Mouse (Mus musculus): ENCODE measurements around the gene Prkn. TPM values are rescaled to one million over a fixed set of nuclear protein-coding genes. Genes with fewer than 3 reads are reported as not detected.

Gene Prkn
- polyA plus RNA-seq, 1 experiment from 2014 or later: 0.14 TPM

- no peak for DNase-seq (ENCODE audit: low spot score)
Observed at GRCm38 (mm10) chr17:12037574-12037973, 1197.4 kb downstream of the Prkn start.

GRCm38 (mm10) chr17:12038499-12038898 is 1198.3 kb downstream of the Prkn start:
- Histone ChIP-seq H3K4me2 (peak overlapping the region; percentile 62), H3K9me3 (ENCODE audit: control insufficient read depth, low read length) (no peaks in the 10 kb centered on the region), H3K9ac (ENCODE audit: low read depth, low read length) (peak overlapping the region; percentile 63), H3K4me3 (ENCODE audit: low read depth, low read length) (no peak overlapping the region), H3K27me3 (replicated peaks; ENCODE audit: control insufficient read depth, insufficient read depth, low read length) (0 out of 2 replicates have a peak, but pooled peaks cover 3% of the 10 kb centered on the region), H3K27ac (ENCODE audit: low read depth, low read length) (peak overlapping the region; percentile 90), H3K4me1 (replicated peaks; ENCODE audit: control insufficient read depth, insufficient read depth, low read length) (peaks cover 27% of the 10 kb centered on the region), H3K36me3 (ENCODE audit: control insufficient read depth, insufficient read depth, low read length) (no peaks in the 10 kb centered on the region)
- 22% methylated on average over 6 of the region's 6 CpGs for WGBS
- DNase-seq (ENCODE audit: low spot score): no peak
- ATAC-seq (replicated peaks; ENCODE audit: low FRiP score): peak; percentile 70

More at GRCm38 (mm10) chr17:12037574-12037973, 1197.4 kb downstream of the Prkn start:
- H3K27me3 ChIP-seq (replicated peaks; ENCODE audit: control insufficient read depth, insufficient read depth, low read length): 0 out of 2 replicates have a peak, but pooled peaks cover 3% of the 10 kb centered on the region
- H3K4me2 ChIP-seq: peak overlapping the region; percentile 62
- H3K36me3 ChIP-seq (ENCODE audit: control insufficient read depth, insufficient read depth, low read length): no peaks in the 10 kb centered on the region
- 80% methylated on average over 2 of the region's 2 CpGs for WGBS
- no peak overlapping the region for H3K9ac ChIP-seq (ENCODE audit: low read depth, low read length)
- H3K9me3 ChIP-seq (ENCODE audit: control insufficient read depth, low read length): no peaks in the 10 kb centered on the region
- peaks cover 26% of the 10 kb centered on the region for H3K4me1 ChIP-seq (replicated peaks; ENCODE audit: control insufficient read depth, insufficient read depth, low read length)
- no peak overlapping the region for H3K4me3 ChIP-seq (ENCODE audit: low read depth, low read length)
- peak overlapping the region; percentile 90 for H3K27ac ChIP-seq (ENCODE audit: low read depth, low read length)
- ATAC-seq (replicated peaks; ENCODE audit: low FRiP score): peak; percentile 73

GRCm38 (mm10) chr17:12039188-12039587 is 1199.0 kb downstream of the Prkn start:
- ATAC-seq (replicated peaks; ENCODE audit: low FRiP score): peak; percentile 18; the same call in 1 of the 2 replicates
- H3K4me2 ChIP-seq: peak overlapping the region; percentile 62
- H3K27me3 ChIP-seq (replicated peaks; ENCODE audit: control insufficient read depth, insufficient read depth, low read length): 0 out of 2 replicates have a peak, but pooled peaks cover 3% of the 10 kb centered on the region
- no peaks in the 10 kb centered on the region for H3K9me3 ChIP-seq (ENCODE audit: control insufficient read depth, low read length)
- H3K4me1 ChIP-seq (replicated peaks; ENCODE audit: control insufficient read depth, insufficient read depth, low read length): peaks cover 27% of the 10 kb centered on the region
- H3K27ac ChIP-seq (ENCODE audit: low read depth, low read length): peak overlapping the region; percentile 90
- WGBS: 1% methylated on average over 9 of the region's 9 CpGs
- H3K9ac ChIP-seq (ENCODE audit: low read depth, low read length): peak overlapping the region; percentile 63; the same call in 1 of the 2 replicates
- H3K4me3 ChIP-seq (ENCODE audit: low read depth, low read length): no peak overlapping the region
- DNase-seq (ENCODE audit: low spot score): peak; percentile 84
- no peaks in the 10 kb centered on the region for H3K36me3 ChIP-seq (ENCODE audit: control insufficient read depth, insufficient read depth, low read length)

GRCm38 (mm10) chr17:12039922-12040321 is 1199.7 kb downstream of the Prkn start:
- H3K4me2 ChIP-seq: no peak overlapping the region
- H3K27me3 ChIP-seq (replicated peaks; ENCODE audit: control insufficient read depth, insufficient read depth, low read length): 0 out of 2 replicates have a peak, but pooled peaks cover 3% of the 10 kb centered on the region
- H3K4me3 ChIP-seq (ENCODE audit: low read depth, low read length): no peak overlapping the region
- 39% methylated on average over 3 of the region's 3 CpGs for WGBS
- no peak for ATAC-seq (replicated peaks; ENCODE audit: low FRiP score)
- no peak overlapping the region for H3K9ac ChIP-seq (ENCODE audit: low read depth, low read length)
- H3K27ac ChIP-seq (ENCODE audit: low read depth, low read length): 0 out of 2 replicates have a peak overlapping the region, but pooled peaks have one; percentile 32
- no peaks in the 10 kb centered on the region for H3K9me3 ChIP-seq (ENCODE audit: control insufficient read depth, low read length)
- H3K36me3 ChIP-seq (ENCODE audit: control insufficient read depth, insufficient read depth, low read length): no peaks in the 10 kb centered on the region
- H3K4me1 ChIP-seq (replicated peaks; ENCODE audit: control insufficient read depth, insufficient read depth, low read length): peaks cover 27% of the 10 kb centered on the region
- no peak for DNase-seq (ENCODE audit: low spot score)

GRCm38 (mm10) chr17:12040546-12040945 is 1200.4 kb downstream of the Prkn start:
- Histone ChIP-seq H3K27me3 (replicated peaks; ENCODE audit: control insufficient read depth, insufficient read depth, low read length) (no peaks in the 10 kb centered on the region), H3K4me2 (no peak overlapping the region), H3K4me1 (replicated peaks; ENCODE audit: control insufficient read depth, insufficient read depth, low read length) (peaks cover 27% of the 10 kb centered on the region), H3K27ac (ENCODE audit: low read depth, low read length) (no peak overlapping the region), H3K9ac (ENCODE audit: low read depth, low read length) (no peak overlapping the region), H3K36me3 (ENCODE audit: control insufficient read depth, insufficient read depth, low read length) (no peaks in the 10 kb centered on the region), H3K9me3 (ENCODE audit: control insufficient read depth, low read length) (no peaks in the 10 kb centered on the region), H3K4me3 (ENCODE audit: low read depth, low read length) (no peak overlapping the region)
- ATAC-seq (replicated peaks; ENCODE audit: low FRiP score) (no peak), DNase-seq (ENCODE audit: low spot score) (no peak)
- 80% methylated on average over 5 of the region's 5 CpGs for WGBS

GRCm38 (mm10) chr17:12041091-12041655 is 1201.0 kb downstream of the Prkn start:
- H3K4me1 ChIP-seq (replicated peaks; ENCODE audit: control insufficient read depth, insufficient read depth, low read length): peaks cover 27% of the 10 kb centered on the region
- WGBS: 90% methylated on average over 5 of the region's 5 CpGs

GRCm38 (mm10) chr17:12042561-12043256 is 1202.5 kb downstream of the Prkn start:
- ATAC-seq (replicated peaks; ENCODE audit: low FRiP score) (0 out of 2 replicates have a peak, but pooled peaks have one; percentile 30), DNase-seq (ENCODE audit: low spot score) (no peak)
- Histone ChIP-seq H3K4me2 (no peak overlapping the region), H3K36me3 (ENCODE audit: control insufficient read depth, insufficient read depth, low read length) (no peaks in the 10 kb centered on the region), H3K27me3 (replicated peaks; ENCODE audit: control insufficient read depth, insufficient read depth, low read length) (peaks cover 6% of the 10 kb centered on the region; the same call in 1 of the 2 replicates), H3K9ac (ENCODE audit: low read depth, low read length) (no peak overlapping the region), H3K4me3 (ENCODE audit: low read depth, low read length) (no peak overlapping the region), H3K9me3 (ENCODE audit: control insufficient read depth, low read length) (no peaks in the 10 kb centered on the region), H3K4me1 (replicated peaks; ENCODE audit: control insufficient read depth, insufficient read depth, low read length) (peaks cover 21% of the 10 kb centered on the region), H3K27ac (ENCODE audit: low read depth, low read length) (no peak overlapping the region)
- 59% methylated on average over 14 of the region's 14 CpGs for WGBS

More at GRCm38 (mm10) chr17:12041091-12041655, 1201.0 kb downstream of the Prkn start:
- DNase-seq (ENCODE audit: low spot score) (no peak), ATAC-seq (replicated peaks; ENCODE audit: low FRiP score) (no peak)
- H3K9ac ChIP-seq (ENCODE audit: low read depth, low read length): no peak overlapping the region
- H3K36me3 ChIP-seq (ENCODE audit: control insufficient read depth, insufficient read depth, low read length): no peaks in the 10 kb centered on the region
- peaks cover 5% of the 10 kb centered on the region; the same call in 1 of the 2 replicates for H3K27me3 ChIP-seq (replicated peaks; ENCODE audit: control insufficient read depth, insufficient read depth, low read length)
- no peaks in the 10 kb centered on the region for H3K9me3 ChIP-seq (ENCODE audit: control insufficient read depth, low read length)
- H3K4me2 ChIP-seq: no peak overlapping the region
- no peak overlapping the region for H3K27ac ChIP-seq (ENCODE audit: low read depth, low read length)
- no peak overlapping the region for H3K4me3 ChIP-seq (ENCODE audit: low read depth, low read length)

GRCm38 (mm10) chr17:12044222-12044621 is 1204.0 kb downstream of the Prkn start:
- Histone ChIP-seq H3K4me1 (replicated peaks; ENCODE audit: control insufficient read depth, insufficient read depth, low read length) (peaks cover 12% of the 10 kb centered on the region), H3K9ac (ENCODE audit: low read depth, low read length) (no peak overlapping the region), H3K27me3 (replicated peaks; ENCODE audit: control insufficient read depth, insufficient read depth, low read length) (peaks cover 6% of the 10 kb centered on the region; the same call in 1 of the 2 replicates), H3K4me2 (no peak overlapping the region), H3K27ac (ENCODE audit: low read depth, low read length) (no peak overlapping the region), H3K9me3 (ENCODE audit: control insufficient read depth, low read length) (no peaks in the 10 kb centered on the region), H3K4me3 (ENCODE audit: low read depth, low read length) (no peak overlapping the region), H3K36me3 (ENCODE audit: control insufficient read depth, insufficient read depth, low read length) (no peaks in the 10 kb centered on the region)
- 54% methylated on average over 8 of the region's 8 CpGs for WGBS
- ATAC-seq (replicated peaks; ENCODE audit: low FRiP score) (no peak), DNase-seq (ENCODE audit: low spot score) (no peak)
